Mouse (Mus musculus) T-helper 17 cell (primary cell): Measurements from ENCODE around the gene Gm42906.

Experiments
- in situ Hi-C, 2 experiments: fragments of 300-600 bp; cut with MboI, MseI; formaldehyde crosslinking; loops; 1 replicate in 1 of 2; 2 replicates in 1 of 2; pipeline ENCODE4 v1.15.1; 2025; ENCODE audit warnings: high pct_unique_total_duplicates in 2 of 2

Gm42906 gene

GRCm38 (mm10) chr5:151037871-151038270 is 390.1 kb downstream of the Gm42906 start:
- in situ Hi-C loops, result no loop called here

DNA sequence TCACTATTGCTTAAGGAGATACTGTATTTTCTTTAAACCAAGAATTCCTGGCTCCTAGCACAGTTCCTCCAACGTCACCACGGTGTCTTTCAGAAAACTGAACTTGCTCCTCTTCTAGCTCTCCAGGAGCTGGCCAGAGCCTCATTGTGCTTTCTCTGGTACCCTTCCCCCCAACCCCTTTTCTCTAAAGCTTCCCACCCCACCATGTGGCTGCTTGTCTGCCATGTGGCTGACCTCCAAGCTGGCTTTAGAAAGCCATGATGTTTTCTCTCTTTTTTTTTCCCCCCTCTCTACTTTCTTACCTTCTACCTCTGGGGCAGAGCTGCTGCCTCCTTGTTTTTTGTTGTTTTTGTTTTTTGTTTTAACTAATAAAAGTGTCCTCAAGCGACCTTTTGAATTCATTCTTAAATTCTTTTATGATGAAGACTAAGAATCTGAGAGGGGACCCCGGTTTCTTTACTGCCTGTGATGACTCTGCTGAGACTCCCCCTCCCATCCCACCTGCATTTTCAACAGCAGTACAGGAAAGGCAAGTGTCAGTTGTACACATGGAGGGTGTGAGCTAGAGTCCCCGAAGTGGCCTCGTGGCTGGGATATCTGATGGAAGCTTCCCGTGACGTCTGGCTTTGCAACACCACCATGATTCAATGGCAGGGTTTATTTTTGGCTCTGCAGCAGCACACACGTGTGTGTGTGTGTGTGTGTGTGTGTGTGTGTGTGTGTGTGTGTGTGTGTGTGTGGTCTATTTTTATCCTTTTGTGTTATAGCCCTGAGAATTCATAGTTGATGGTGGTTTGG is 393.0 kb downstream of the Gm42906 start:
- in situ Hi-C loops, result no loop called here

- in situ Hi-C loops, result loop anchor here in 1 of 2 experiments (5.0 kb wide), 1 partner anchor 63 kb away; no protein-coding TSS in a partner anchor
Measured at GRCm38 (mm10) chr5:151028906-151029305, 399.1 kb downstream of the Gm42906 start.

GRCm38 (mm10) chr5:151027171-151027570 is 400.8 kb downstream of the Gm42906 start:
- in situ Hi-C loops, result loop anchor here in 1 of 2 experiments (5.0 kb wide), 1 partner anchor 65 kb away; no protein-coding TSS in a partner anchor

DNA sequence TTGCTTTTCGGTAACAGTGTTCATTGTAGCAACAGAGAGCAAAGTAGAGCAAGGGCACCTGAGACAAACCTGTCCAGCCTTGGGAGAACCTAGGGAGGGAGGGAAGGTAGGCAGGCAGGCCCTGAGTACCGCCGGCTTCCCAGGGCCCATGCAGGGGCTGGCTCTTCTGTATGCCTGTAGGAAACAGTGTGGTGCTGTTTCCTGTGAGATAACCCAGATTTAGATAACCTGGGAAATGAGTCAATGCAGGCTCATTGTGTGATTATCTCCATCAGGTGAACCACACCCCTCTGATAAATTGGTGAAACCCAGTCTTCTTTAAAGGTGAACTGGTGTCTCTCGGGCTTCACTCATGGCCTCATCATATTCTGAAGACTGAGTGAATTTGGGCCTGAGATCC is 401.9 kb downstream of the Gm42906 start:
- in situ Hi-C loops, result loop anchor here in 1 of 2 experiments (5.0 kb wide), 1 partner anchor 66 kb away; no protein-coding TSS in a partner anchor

DNA sequence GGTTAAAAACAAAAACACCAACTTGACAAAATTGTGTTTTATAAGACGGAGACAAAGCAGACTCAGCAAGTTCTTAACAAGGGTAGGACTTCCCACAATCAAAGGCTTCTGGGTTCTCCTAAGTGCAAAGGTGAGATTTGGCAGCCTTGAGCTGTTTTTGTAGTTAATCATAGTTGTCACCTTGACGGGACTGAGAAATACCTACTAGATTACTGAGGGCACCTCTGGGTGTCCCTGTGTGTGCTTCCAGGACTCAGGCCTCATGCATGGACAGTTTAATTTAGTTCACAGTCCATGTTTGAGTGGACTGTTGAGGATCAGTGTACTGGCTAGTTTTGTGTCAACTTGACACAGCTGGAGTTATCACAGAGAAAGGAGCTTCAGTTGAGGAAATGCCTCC is 403.5 kb downstream of the Gm42906 start:
- in situ Hi-C loops, result no loop called here

GRCm38 (mm10) chr5:151023461-151023860 is 404.5 kb downstream of the Gm42906 start:
- in situ Hi-C loops, result no loop called here

- in situ Hi-C loops, result no loop called here
Measured at GRCm38 (mm10) chr5:151022939-151023338, 405.0 kb downstream of the Gm42906 start.

GRCm38 (mm10) chr5:151022026-151022425 is 405.9 kb downstream of the Gm42906 start:
- in situ Hi-C loops, result no loop called here

DNA sequence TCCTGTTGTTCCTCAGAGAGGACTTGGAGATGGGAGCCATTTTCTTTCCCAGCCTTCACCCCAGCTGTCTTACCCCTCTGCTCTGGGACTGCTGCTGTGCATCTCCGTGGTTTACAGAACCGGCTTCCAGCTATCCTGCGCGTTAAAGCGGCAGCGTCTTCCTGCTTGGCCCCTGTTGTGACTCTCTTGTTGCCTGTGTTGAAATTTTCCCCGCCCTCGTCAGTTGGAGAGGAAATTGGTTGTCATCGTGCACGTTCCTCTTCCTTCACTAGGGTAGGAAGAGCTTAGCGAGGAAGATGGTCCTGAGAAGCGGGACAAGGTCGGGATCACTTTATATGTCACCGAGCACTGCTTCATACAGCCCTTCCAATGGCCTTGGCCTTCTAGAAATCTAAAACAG is 407.1 kb downstream of the Gm42906 start:
- in situ Hi-C loops, result no loop called here

- in situ Hi-C loops, result no loop called here
Measured at GRCm38 (mm10) chr5:151020031-151020820, 407.7 kb downstream of the Gm42906 start.

- in situ Hi-C loops, result no loop called here
Measured at GRCm38 (mm10) chr5:151018959-151019358, 409.0 kb downstream of the Gm42906 start.

GRCm38 (mm10) chr5:151018450-151018849 is 409.5 kb downstream of the Gm42906 start:
- in situ Hi-C loops, result no loop called here
